Mouse (Mus musculus) MEL (cell line): ENCODE data around the gene Rep15.

Experiments used
- E2F4 ChIP-seq: IDR thresholded peaks from 2 replicates; pipeline ENCODE4 v1.6.1; 2011; ENCODE audit warnings: low read depth, low read length, improper control_type of control experiment, borderline replicate concordance
- POLR2AphosphoS2 ChIP-seq: IDR thresholded peaks from 2 replicates; pipeline ENCODE4 v1.6.1; 2011; ENCODE audit warnings: low read length, improper control_type of control experiment

- TF ChIP-seq POLR2AphosphoS2 (no peak), E2F4 (no peak)
Observed at GRCm38 (mm10) chr6:147022375-147023132, 9.8 kb upstream of the Rep15 start.
